ENCODE assay signal across 8 mouse cellular contexts in the genomic region with DNA sequence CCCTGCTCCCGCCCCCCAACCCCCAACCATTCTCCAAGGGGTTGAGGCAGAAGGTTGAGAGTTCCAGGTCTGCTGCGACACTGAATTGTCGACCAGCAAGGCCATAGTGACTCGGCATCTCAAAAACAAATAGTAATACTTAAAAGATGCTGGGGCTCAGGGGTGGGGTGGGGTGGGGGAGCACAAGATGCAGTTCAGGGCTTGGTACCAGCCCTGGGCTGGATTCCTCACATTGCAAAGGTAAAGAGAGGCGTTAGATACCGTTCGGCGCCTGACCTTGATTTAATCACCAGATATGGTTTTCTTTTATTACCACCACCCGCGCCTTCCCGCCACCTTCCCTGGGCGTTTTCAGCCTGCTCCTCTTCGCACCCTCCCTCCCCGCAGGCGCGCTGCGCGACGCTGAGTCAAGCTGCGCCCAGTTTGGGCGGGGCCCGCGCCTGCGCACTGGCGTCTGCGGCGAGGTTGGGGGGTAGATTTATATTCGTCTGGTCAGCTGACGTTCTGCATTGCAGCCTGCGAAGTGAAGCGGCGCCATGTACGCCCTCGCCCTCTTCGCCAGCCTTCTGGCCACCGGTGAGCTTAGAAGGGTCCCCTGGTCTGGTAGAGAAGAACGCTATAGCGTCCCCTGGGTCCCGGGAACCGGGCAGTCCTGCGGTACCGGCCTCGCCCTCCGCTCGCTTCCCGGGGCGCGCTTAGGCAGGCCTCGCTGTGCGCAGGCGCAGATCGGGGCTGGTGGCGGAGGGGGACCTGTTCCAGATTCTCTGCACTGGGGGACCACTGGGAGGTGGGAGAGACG. TPM values are rescaled to one million over a fixed set of nuclear protein-coding genes. Genes with fewer than 3 reads are reported as not detected.
DNase-seq lines count a peak whose midpoint lies in the region; ATAC-seq and TF ChIP-seq lines count a peak whose summit lies in the region.

Gene Psap, plus strand, starts transcription at position 421 of the 799 bp plus-strand sequence.

- H3K36me3 ChIP-seq in embryonic facial prominence, embryonic 14.5 days (ENCODE audit: control insufficient read depth, insufficient read depth, low read length), result no peaks in the 10 kb centered on the region
- peaks cover 6% of the 10 kb centered on the region; the same call in 1 of the 2 replicates for H3K36me3 ChIP-seq in limb, embryonic 14.5 days (ENCODE audit: control insufficient read depth, insufficient read depth, low read length)
- H3K36me3 ChIP-seq in midbrain, postnatal 0 days (ENCODE audit: insufficient read depth, low read length), result no peaks in the 10 kb centered on the region

- peak within 1 kb of the TSS; percentile 90 for H3K9ac ChIP-seq in embryonic facial prominence, embryonic 14.5 days (ENCODE audit: low read depth, low read length)
- peak within 1 kb of the TSS; percentile 85 for H3K9ac ChIP-seq in limb, embryonic 14.5 days (ENCODE audit: low read depth, low read length, severe bottlenecking)
- peak within 1 kb of the TSS; percentile 86 for H3K9ac ChIP-seq in midbrain, postnatal 0 days (replicated peaks; ENCODE audit: low read length, poor library complexity, severe bottlenecking)

- H3K4me3 ChIP-seq in embryonic facial prominence, embryonic 14.5 days (ENCODE audit: low read depth, low read length), result peak within 1 kb of the TSS; percentile 69
- H3K4me3 ChIP-seq in limb, embryonic 14.5 days (replicated peaks; ENCODE audit: low read length), result peak within 1 kb of the TSS; percentile 81
- peak within 1 kb of the TSS; percentile 61 for H3K4me3 ChIP-seq in midbrain, postnatal 0 days (ENCODE audit: low read depth, low read length)

- no peaks in the 10 kb centered on the region for H3K9me3 ChIP-seq in embryonic facial prominence, embryonic 14.5 days (ENCODE audit: control insufficient read depth, low read length)
- no peaks in the 10 kb centered on the region for H3K9me3 ChIP-seq in limb, embryonic 14.5 days (ENCODE audit: control insufficient read depth, low read length)
- no peaks in the 10 kb centered on the region for H3K9me3 ChIP-seq in midbrain, postnatal 0 days (ENCODE audit: low read length)

- peak; percentile 86 for DNase-seq in 3T3-L1 (ENCODE audit: low read depth, low spot score)
- DNase-seq in adrenal gland, postnatal 4 days (ENCODE audit: low spot score in 2 of 2), result peak; percentile 93 to 96
- DNase-seq in embryonic facial prominence, embryonic 14.5 days (ENCODE audit: low spot score), result peak; percentile 96
- DNase-seq in heart, adult 8-10 months (ENCODE audit: low spot score), result peak; percentile 93
- DNase-seq in kidney, adult 9 months, result peak; percentile 94
- peak; percentile 89 for DNase-seq in limb, embryonic 14.5 days (ENCODE audit: low spot score)
- peak; percentile 93 for DNase-seq in midbrain, postnatal 0 days (ENCODE audit: low spot score)
- DNase-seq in spleen, postnatal 14 days (ENCODE audit: low spot score in 2 of 2), result peak; percentile 92 to 93

- peak; percentile 91 for ATAC-seq in embryonic facial prominence, embryonic 14.5 days (ENCODE audit: low read depth)
- peak; percentile 95 for ATAC-seq in limb, embryonic 14.5 days (ENCODE audit: low FRiP score, low read depth)
- peak; percentile 88 for ATAC-seq in midbrain, postnatal 0 days (ENCODE audit: low FRiP score)

- 4% methylated on average over 54 of the region's 54 CpGs for WGBS in embryonic facial prominence, embryonic 14.5 days
- WGBS in limb, embryonic 14.5 days, result 2% methylated on average over 54 of the region's 54 CpGs
- WGBS in midbrain, postnatal 0 days, result 2% methylated on average over 53 of the region's 54 CpGs

- H3K27me3 ChIP-seq in embryonic facial prominence, embryonic 14.5 days (replicated peaks; ENCODE audit: control insufficient read depth, insufficient read depth, low read length), result no peaks in the 10 kb centered on the region
- no peaks in the 10 kb centered on the region for H3K27me3 ChIP-seq in limb, embryonic 14.5 days (ENCODE audit: control insufficient read depth, insufficient read depth, low read length)
- no peaks in the 10 kb centered on the region for H3K27me3 ChIP-seq in midbrain, postnatal 0 days (ENCODE audit: insufficient read depth, low read length)

- TF ChIP-seq CTCF in midbrain, postnatal 0 days (IDR thresholded peaks at IDR 0.05), result peak; percentile 13; the same call in 1 of the 2 replicates

- H3K27ac ChIP-seq in embryonic facial prominence, embryonic 14.5 days (replicated peaks; ENCODE audit: low read depth, low read length), result peak within 1 kb of the TSS; percentile 77
- peak within 1 kb of the TSS; percentile 78 for H3K27ac ChIP-seq in limb, embryonic 14.5 days (replicated peaks; ENCODE audit: low read depth, low read length)
- H3K27ac ChIP-seq in midbrain, postnatal 0 days (ENCODE audit: low read depth, low read length), result peak within 1 kb of the TSS; percentile 90

- peak within 1 kb of the TSS; percentile 95 for H3K4me2 ChIP-seq in embryonic facial prominence, embryonic 14.5 days (ENCODE audit: low read depth, low read length)
- H3K4me2 ChIP-seq in limb, embryonic 14.5 days (replicated peaks; ENCODE audit: low read depth, low read length, severe bottlenecking), result peak within 1 kb of the TSS; percentile 88
- H3K4me2 ChIP-seq in midbrain, postnatal 0 days (ENCODE audit: low read depth, low read length, poor library complexity, severe bottlenecking), result peak within 1 kb of the TSS; percentile 75

- H3K4me1 ChIP-seq in embryonic facial prominence, embryonic 14.5 days (ENCODE audit: control insufficient read depth, insufficient read depth, low read length), result peaks cover 27% of the 10 kb centered on the region
- peaks cover 22% of the 10 kb centered on the region for H3K4me1 ChIP-seq in limb, embryonic 14.5 days (ENCODE audit: control insufficient read depth, insufficient read depth, low read length)
- H3K4me1 ChIP-seq in midbrain, postnatal 0 days (ENCODE audit: insufficient read depth, low read length), result peaks cover 25% of the 10 kb centered on the region

- peak; percentile 92; the same call in 1 of the 2 replicates for TF ChIP-seq POLR2A in limb, embryonic 14.5 days (IDR thresholded peaks at IDR 0.05; ENCODE audit: borderline replicate concordance, extremely low read depth, insufficient read depth, insufficient read length)

RNA-seq across cellular contexts. Expression of gene Psap, which starts in this region (rescaled TPM):
- 100 to 1,000 TPM; 671 to 696 TPM for total RNA-seq in adrenal gland, postnatal 4 days (2021)
- polyA plus RNA-seq in embryonic facial prominence, embryonic 14.5 days (2014; fragmentation: Nextera tagmentation; extraction: Ambion mirVana), result 124 and 134 TPM in 2 replicates
- total RNA-seq in heart, adult 8-10 months (2022), result 1,000 to 10,000 TPM; 1,268 to 1,360 (median 1,315) TPM
- polyA plus RNA-seq in limb, embryonic 14.5 days (2012; rRNA removed), result 648 and 665 TPM in 2 replicates
- 121 and 125 TPM in 2 replicates for polyA plus RNA-seq in limb, embryonic 14.5 days (2014; fragmentation: Nextera tagmentation; extraction: Ambion mirVana)
- 714 and 811 TPM in 2 replicates for total RNA-seq in midbrain, postnatal 0 days (2014; rRNA removed)
- 272 and 300 TPM in 2 replicates for polyA plus RNA-seq in midbrain, postnatal 0 days (2015; fragmentation: Nextera tagmentation; extraction: Ambion mirVana)

Comparison
In these comparisons a context has a peak if more than half of its experiments do, and no peak if none do; other contexts are left out.
1. Peak in every context shown above with its lines: DNase-seq, ATAC-seq, H3K4me3 ChIP-seq and H3K27ac ChIP-seq.